Mouse (Mus musculus): ENCODE results near the gene Nyap2. TPM values are rescaled to one million over a fixed set of nuclear protein-coding genes. Genes with fewer than 3 reads are reported as not detected.

Nyap2 gene
- polyA plus RNA-seq, 1 experiment from 2014 or later = 0.29 TPM

DNA sequence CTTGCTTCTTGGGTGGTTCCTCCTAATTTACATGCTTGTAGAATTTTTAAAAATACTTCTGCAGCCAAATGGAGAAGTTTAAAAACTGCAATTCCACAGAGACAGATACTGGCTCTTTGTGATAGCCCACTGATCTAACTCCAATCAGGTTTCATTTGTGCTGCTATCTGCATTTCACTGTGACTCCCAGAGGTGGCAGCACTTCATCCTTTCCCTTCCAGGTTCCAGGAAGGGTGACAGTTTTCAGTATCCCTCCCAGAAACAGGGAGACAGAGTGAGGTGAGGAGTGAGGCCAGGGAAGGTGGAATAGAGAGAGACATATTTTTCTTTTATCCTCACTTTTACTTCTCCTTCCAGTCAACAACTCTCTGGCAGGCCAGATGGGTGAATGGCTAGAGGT is 230.7 kb downstream of the Nyap2 start:
- H3K9me3 ChIP-seq (replicated peaks) = no peaks in the 10 kb centered on the region
- H3K9ac ChIP-seq = no peak overlapping the region
- H3K4me1 ChIP-seq = no peaks in the 10 kb centered on the region
- no peak overlapping the region for H3K4me2 ChIP-seq
- H3K36me3 ChIP-seq = no peaks in the 10 kb centered on the region
- ATAC-seq (replicated peaks; ENCODE audit: low FRiP score) = no peak
- H3K4me3 ChIP-seq (replicated peaks) = no peak overlapping the region
- no peaks in the 10 kb centered on the region for H3K27me3 ChIP-seq
- no peak overlapping the region for H3K27ac ChIP-seq

DNA sequence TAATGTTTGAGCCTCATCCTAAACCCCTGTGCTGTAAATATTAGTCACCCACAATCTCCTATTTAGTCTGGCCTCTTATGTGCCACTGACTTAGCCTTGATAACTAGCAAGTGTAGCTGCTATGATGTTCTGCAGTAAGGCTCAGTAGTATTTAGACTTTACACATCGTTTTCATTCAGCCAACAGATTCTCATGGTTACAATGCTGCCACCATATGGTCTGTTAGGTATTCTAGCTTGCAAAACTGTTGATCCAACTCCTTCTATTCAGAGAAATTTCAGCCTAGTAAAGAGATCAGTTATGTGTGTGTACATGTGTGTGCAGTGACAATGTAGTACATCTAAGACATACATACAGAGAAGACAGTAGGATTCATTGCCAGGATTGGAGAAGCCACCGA is 231.2 kb downstream of the Nyap2 start:
- Histone ChIP-seq H3K4me1 (no peaks in the 10 kb centered on the region), H3K36me3 (no peaks in the 10 kb centered on the region), H3K9me3 (replicated peaks) (no peaks in the 10 kb centered on the region), H3K27me3 (no peaks in the 10 kb centered on the region), H3K4me2 (no peak overlapping the region), H3K27ac (no peak overlapping the region), H3K4me3 (replicated peaks) (no peak overlapping the region), H3K9ac (no peak overlapping the region)
- ATAC-seq (replicated peaks; ENCODE audit: low FRiP score) = no peak
- WGBS = 62% methylated on average over 2 of the region's 2 CpGs

DNA sequence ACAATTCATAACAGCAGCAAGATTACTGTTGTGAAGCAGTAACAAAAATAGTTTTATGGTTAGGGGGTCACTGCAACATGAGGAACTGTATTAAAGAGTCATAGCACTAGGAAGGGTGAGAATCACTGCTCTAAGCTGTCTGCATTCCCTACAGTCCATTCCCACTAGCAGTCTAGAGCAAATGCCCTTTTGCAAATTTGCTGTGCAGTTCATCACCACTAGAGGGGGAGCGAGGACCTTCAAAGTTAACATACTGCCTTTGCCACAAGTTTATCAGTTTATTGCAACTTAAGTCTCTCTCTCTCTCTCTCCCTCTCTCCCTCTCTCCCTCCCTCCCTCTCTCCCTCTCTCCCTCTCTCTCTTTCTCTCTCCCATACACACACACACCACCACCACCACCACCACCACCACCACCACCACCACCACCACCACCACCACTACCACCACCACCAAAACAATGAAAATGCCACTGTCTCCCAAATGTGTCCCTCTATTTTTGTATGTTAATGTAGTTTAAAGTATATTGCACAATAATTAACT is 233.4 kb downstream of the Nyap2 start:
- Histone ChIP-seq H3K4me1 (no peaks in the 10 kb centered on the region), H3K4me2 (no peak overlapping the region), H3K9ac (no peak overlapping the region), H3K27me3 (no peaks in the 10 kb centered on the region), H3K4me3 (replicated peaks) (no peak overlapping the region), H3K27ac (no peak overlapping the region), H3K9me3 (replicated peaks) (no peaks in the 10 kb centered on the region), H3K36me3 (no peaks in the 10 kb centered on the region)
- ATAC-seq (replicated peaks; ENCODE audit: low FRiP score) = no peak
- WGBS = 0% methylated on average over 1 of the region's 1 CpGs

DNA sequence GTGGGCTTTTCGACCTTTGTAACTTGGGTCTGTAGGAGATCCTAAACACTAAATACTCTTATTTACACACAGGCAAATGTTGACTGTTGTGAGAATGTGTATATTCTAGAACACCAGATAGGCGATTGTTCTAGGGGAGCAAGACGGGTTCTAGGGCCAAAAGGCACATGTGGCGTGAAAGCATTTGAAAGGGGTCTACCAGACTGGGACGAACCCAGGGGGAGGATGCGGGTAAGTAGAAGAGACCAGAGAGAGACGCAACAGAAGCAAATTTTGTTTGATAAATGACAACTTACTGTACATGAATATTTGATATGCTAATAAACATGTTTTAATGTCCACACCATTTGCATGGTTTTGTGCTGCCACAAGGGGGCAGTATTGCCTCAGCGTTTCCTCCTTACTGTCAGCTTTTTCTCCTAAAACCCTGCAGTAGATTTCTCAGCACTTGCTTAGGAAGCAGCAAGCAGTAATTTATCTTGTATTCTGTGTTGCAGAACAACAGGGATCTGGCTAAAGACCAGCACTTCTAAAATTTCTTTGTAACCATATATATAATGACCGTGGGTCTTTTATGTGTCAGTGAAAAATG is 239.7 kb downstream of the Nyap2 start:
- Histone ChIP-seq H3K4me1 (0 out of 2 replicates have a peak, but pooled peaks cover 4% of the 10 kb centered on the region), H3K9ac (no peak overlapping the region), H3K4me2 (no peak overlapping the region), H3K27me3 (no peaks in the 10 kb centered on the region), H3K4me3 (replicated peaks) (no peak overlapping the region), H3K36me3 (no peaks in the 10 kb centered on the region), H3K27ac (no peak overlapping the region), H3K9me3 (replicated peaks) (no peaks in the 10 kb centered on the region)
- no peak; the same call in none of the 2 replicates for ATAC-seq (replicated peaks; ENCODE audit: low FRiP score)
- 54% methylated on average over 9 of the region's 9 CpGs for WGBS

DNA sequence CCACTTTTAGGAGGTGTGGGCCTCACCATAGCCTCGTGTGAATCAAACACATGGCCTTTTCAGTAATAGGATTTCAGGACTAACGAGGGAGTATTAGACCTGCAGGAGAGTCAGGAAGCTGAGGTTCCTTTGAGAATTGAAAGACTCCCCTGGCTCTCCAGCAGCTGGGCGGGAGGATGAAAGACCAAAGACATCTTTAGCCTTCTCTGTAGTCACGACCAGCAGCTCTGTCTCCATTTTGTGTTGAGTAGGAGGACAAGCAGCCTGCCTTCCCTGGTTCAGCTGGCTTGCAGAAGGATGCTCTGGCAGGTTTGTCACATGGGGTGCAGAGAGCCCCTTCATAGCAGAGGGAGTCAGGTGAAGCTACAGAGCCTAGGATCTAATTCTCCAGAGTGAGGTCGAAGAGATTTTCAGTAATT is 240.3 kb downstream of the Nyap2 start:
- ATAC-seq (replicated peaks; ENCODE audit: low FRiP score) = peak; percentile 73
- no peak overlapping the region for H3K4me2 ChIP-seq
- H3K9ac ChIP-seq = no peak overlapping the region
- H3K4me1 ChIP-seq = 0 out of 2 replicates have a peak, but pooled peaks cover 4% of the 10 kb centered on the region
- H3K27ac ChIP-seq = no peak overlapping the region
- no peaks in the 10 kb centered on the region for H3K36me3 ChIP-seq
- no peaks in the 10 kb centered on the region for H3K9me3 ChIP-seq (replicated peaks)
- 40% methylated on average over 5 of the region's 5 CpGs for WGBS
- H3K27me3 ChIP-seq = no peaks in the 10 kb centered on the region
- no peak overlapping the region for H3K4me3 ChIP-seq (replicated peaks)

DNA sequence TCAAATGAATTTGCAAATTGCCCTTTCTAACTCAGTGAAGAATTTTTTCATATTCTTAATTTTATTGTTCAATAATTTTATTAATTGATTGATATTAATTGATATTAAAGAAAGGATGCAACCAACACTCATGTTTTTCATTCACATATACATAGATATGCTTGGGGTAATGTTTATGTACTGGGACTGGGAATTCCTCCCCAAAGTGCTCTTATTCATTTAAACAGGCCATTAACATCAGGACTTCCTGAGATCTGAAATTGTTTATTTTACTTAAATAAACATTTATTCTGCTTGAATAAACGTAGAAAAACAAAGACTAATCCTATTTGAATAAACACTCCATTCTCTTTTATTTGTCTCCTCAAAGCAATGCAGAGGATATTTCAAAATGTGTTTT is 311.0 kb downstream of the Nyap2 start:
- no peaks in the 10 kb centered on the region for H3K36me3 ChIP-seq
- no peak overlapping the region for H3K4me2 ChIP-seq
- H3K4me3 ChIP-seq (replicated peaks) = no peak overlapping the region
- no peak overlapping the region for H3K27ac ChIP-seq
- ATAC-seq (replicated peaks; ENCODE audit: low FRiP score) = no peak
- no peaks in the 10 kb centered on the region for H3K4me1 ChIP-seq
- 26% methylated on average over 1 of the region's 1 CpGs for WGBS
- no peaks in the 10 kb centered on the region for H3K27me3 ChIP-seq
- no peaks in the 10 kb centered on the region for H3K9me3 ChIP-seq (replicated peaks)
- no peak overlapping the region for H3K9ac ChIP-seq
